Mouse (Mus musculus) bone marrow macrophage, adult 2 months (primary cell): ENCODE data around the gene Zfp661.

ENCODE experiments used
- CTCF ChIP-seq: IDR thresholded peaks from 2 replicates; pipeline ENCODE4 v1.5.1; 2012; ENCODE audit warnings: low read depth, mild to moderate bottlenecking, low read length, moderate library complexity
- POLR2A ChIP-seq: IDR thresholded peaks from 2 replicates; pipeline ENCODE4 v1.6.1; 2012; ENCODE audit warnings: mild to moderate bottlenecking, low read depth, low read length, borderline replicate concordance

DNA sequence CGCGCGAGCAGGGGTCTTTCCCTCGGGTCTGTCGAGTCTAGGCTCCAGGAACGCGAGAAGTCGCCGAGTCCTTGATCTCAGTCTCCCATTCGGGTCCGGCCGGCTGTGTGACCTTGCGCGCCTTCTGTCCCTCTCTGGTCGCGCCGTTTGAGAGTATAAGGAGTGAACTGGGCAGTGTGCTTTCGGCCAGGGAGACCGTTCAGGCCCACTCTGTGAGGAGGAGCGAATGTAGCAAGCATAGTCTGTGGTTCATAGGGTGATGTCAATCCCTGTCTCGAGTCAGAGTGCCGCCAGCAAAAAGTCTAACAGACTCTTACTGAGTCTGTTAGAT is 585 bp upstream of the Zfp661 start:
- no peak for TF ChIP-seq POLR2A
- TF ChIP-seq CTCF, result no peak
